Mouse (Mus musculus): Measurements from ENCODE around the gene Clmn. TPM values are rescaled to one million over a fixed set of nuclear protein-coding genes. Genes with fewer than 3 reads are reported as not detected.

Clmn gene
- polyA plus RNA-seq, 1 experiment, result 0.01 TPM

DNA sequence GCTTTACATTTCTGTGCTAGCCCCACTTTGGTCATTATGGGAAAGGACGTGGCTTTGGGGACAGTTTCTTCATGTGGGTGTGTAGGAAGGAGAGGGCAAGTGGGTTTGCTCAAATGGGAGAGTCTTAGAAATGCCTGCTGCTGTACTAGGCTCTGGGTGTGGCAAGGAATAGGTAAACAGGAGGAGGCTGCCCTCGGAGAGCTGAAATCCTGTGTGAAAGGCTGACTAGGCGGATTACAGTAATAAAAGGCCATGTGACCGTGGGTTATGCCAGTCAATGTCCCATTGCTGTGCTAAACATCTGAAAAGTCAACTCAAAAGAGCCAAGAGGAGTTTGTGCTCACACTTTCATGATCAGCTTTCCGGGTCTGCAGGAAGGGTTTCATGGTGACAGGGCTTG is 17.7 kb upstream of the Clmn start:
- no peaks in the 10 kb centered on the region for H3K27me3 ChIP-seq (ENCODE audit: control insufficient read depth)
- peaks cover 4% of the 10 kb centered on the region for H3K9me3 ChIP-seq (ENCODE audit: control insufficient read depth, low read length)

DNA sequence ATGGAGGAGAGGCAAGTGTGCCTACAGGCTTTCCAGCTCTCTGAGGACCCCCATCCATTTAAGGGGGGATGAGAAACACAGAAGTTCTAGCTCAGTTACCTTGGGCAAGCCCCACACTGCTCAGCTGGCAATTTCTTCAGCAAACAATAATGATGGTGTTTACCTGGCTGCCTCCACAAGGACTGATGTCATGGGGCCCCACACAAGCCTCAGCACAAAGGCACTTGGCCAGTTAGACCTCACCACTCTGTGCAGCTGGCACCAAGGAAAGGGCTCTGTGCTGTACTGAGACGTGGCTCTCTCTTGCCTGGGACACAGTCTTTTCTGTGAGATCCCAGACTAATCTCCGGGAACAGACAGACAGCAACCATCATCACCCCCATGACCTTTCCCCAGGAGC is 17.2 kb upstream of the Clmn start:
- no peak for TF ChIP-seq TAL1 (IDR thresholded peaks at IDR 0.05; ENCODE audit: low read length)
- no peak for TF ChIP-seq GATA1 (IDR thresholded peaks at IDR 0.05; ENCODE audit: low read length)
- Histone ChIP-seq H3K4me3 (replicated peaks) (no peak overlapping the region), H3K9me3 (ENCODE audit: control insufficient read depth, low read length) (peaks cover 4% of the 10 kb centered on the region), H3K27me3 (ENCODE audit: control insufficient read depth) (no peaks in the 10 kb centered on the region), H3K4me1 (ENCODE audit: control insufficient read depth) (no peaks in the 10 kb centered on the region), H3K36me3 (ENCODE audit: control insufficient read depth) (no peaks in the 10 kb centered on the region)

More for the DNA sequence above, 17.7 kb upstream of the Clmn start:
- Histone ChIP-seq H3K4me1 (ENCODE audit: control insufficient read depth) (no peaks in the 10 kb centered on the region), H3K36me3 (ENCODE audit: control insufficient read depth) (no peaks in the 10 kb centered on the region), H3K4me3 (replicated peaks) (no peak overlapping the region)
- TF ChIP-seq GATA1 (IDR thresholded peaks at IDR 0.05; ENCODE audit: low read length), result no peak
- TF ChIP-seq TAL1 (IDR thresholded peaks at IDR 0.05; ENCODE audit: low read length), result no peak

DNA sequence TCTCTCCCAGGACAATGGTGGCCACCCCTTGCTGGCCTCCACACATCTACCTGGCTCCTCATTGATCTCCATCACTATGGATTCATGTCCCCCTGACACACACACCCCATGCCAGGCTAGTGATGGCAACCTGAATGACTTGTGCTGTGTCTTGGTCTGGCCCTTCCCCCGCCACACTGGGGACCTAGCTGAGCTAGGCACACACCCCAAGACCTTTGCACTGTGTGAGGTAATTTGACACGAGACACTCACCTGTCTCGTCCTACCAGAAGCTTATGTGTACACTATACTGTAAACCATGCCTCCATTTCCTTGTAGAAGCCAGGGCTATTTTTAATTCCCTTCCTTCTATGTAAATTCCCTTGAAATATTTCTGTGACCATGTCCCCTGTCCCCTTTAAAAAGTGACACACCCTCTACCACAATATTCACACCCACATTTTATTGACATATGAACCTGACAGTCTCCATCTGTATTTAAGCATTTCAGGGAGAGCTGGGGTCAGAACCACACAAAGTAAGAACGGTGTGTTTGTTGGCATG is 16.7 kb upstream of the Clmn start:
- no peak overlapping the region for H3K4me3 ChIP-seq (replicated peaks)
- no peaks in the 10 kb centered on the region for H3K27me3 ChIP-seq (ENCODE audit: control insufficient read depth)
- peaks cover 4% of the 10 kb centered on the region for H3K9me3 ChIP-seq (ENCODE audit: control insufficient read depth, low read length)
- no peaks in the 10 kb centered on the region for H3K4me1 ChIP-seq (ENCODE audit: control insufficient read depth)
- no peaks in the 10 kb centered on the region for H3K36me3 ChIP-seq (ENCODE audit: control insufficient read depth)
- TF ChIP-seq TAL1 (IDR thresholded peaks at IDR 0.05; ENCODE audit: low read length) (no peak), GATA1 (IDR thresholded peaks at IDR 0.05; ENCODE audit: low read length) (no peak)

DNA sequence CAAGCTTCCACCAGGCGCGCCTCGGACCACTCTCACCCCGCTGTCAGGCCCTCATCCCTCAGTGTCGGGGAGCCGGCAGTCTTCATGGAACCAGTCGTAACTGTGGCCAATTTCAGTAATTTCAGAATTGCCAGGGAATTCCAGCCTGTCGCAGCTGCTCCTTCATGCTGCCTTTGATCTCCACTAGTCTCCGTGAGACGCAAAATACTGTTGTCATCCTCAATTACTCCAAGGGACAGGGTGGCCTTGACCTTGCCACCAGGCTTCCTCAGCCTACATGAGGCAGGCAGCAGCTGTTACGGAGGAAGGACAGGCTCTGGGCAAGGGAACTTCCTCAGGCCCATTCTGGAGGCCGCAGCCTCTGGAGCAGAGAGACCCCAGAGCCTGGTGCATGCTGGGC is 15.5 kb upstream of the Clmn start:
- TF ChIP-seq TAL1 (IDR thresholded peaks at IDR 0.05; ENCODE audit: low read length), result no peak
- TF ChIP-seq GATA1 (IDR thresholded peaks at IDR 0.05; ENCODE audit: low read length), result no peak
- Histone ChIP-seq H3K36me3 (ENCODE audit: control insufficient read depth) (no peaks in the 10 kb centered on the region), H3K4me3 (replicated peaks) (no peak overlapping the region), H3K27me3 (ENCODE audit: control insufficient read depth) (no peaks in the 10 kb centered on the region), H3K4me1 (ENCODE audit: control insufficient read depth) (no peaks in the 10 kb centered on the region), H3K9me3 (ENCODE audit: control insufficient read depth, low read length) (peaks cover 4% of the 10 kb centered on the region)

DNA sequence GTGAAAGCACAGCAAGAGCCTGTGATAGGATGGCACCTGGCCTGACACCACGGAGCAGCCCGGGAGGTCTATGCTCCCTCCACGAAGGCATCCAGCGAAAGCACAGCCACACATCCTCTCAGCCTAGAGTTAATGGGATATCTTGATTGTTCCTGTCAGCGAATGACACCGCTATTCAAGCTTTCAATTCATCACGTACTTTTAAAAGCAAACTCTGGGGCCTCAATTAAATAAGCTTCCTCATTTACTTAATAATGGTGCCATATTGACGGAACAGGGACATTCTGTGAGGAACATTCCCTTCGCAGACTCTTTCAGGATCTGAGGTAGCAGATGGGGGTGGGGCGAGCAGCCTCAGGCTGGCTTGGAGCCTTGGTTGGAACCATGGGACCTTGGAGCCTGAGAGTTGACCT is 14.7 kb upstream of the Clmn start:
- no peaks in the 10 kb centered on the region for H3K36me3 ChIP-seq (ENCODE audit: control insufficient read depth)
- no peak for TF ChIP-seq TAL1 (IDR thresholded peaks at IDR 0.05; ENCODE audit: low read length)
- TF ChIP-seq GATA1 (IDR thresholded peaks at IDR 0.05; ENCODE audit: low read length), result no peak
- no peaks in the 10 kb centered on the region for H3K4me1 ChIP-seq (ENCODE audit: control insufficient read depth)
- H3K27me3 ChIP-seq (ENCODE audit: control insufficient read depth), result no peaks in the 10 kb centered on the region
- no peak overlapping the region for H3K4me3 ChIP-seq (replicated peaks)
- peaks cover 4% of the 10 kb centered on the region for H3K9me3 ChIP-seq (ENCODE audit: control insufficient read depth, low read length)

DNA sequence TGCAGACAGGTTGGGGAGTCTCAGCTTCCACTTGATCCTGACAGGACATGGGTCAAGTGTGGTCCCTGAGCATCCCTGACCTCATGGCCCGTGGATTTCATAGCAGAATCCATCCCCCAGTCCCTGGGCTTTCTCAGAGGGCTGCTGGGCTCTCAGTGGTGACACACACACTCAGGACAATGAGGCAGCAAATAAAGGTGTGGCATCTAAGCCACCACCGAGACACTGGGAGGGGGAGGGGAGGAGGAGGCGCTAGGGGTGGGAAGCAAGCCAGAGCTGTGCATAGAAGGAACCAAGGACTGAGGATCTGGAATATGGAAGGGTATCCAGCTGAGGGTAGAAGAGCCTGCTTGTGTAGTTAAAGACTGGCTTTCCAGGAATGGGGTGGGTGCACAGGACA is 11.2 kb upstream of the Clmn start:
- H3K4me3 ChIP-seq (replicated peaks), result no peak overlapping the region
- H3K27me3 ChIP-seq (ENCODE audit: control insufficient read depth), result no peaks in the 10 kb centered on the region
- H3K4me1 ChIP-seq (ENCODE audit: control insufficient read depth), result no peaks in the 10 kb centered on the region
- no peaks in the 10 kb centered on the region for H3K36me3 ChIP-seq (ENCODE audit: control insufficient read depth)
- no peak for TF ChIP-seq GATA1 (IDR thresholded peaks at IDR 0.05; ENCODE audit: low read length)
- no peak for TF ChIP-seq TAL1 (IDR thresholded peaks at IDR 0.05; ENCODE audit: low read length)
- H3K9me3 ChIP-seq (ENCODE audit: control insufficient read depth, low read length), result peaks cover 4% of the 10 kb centered on the region

DNA sequence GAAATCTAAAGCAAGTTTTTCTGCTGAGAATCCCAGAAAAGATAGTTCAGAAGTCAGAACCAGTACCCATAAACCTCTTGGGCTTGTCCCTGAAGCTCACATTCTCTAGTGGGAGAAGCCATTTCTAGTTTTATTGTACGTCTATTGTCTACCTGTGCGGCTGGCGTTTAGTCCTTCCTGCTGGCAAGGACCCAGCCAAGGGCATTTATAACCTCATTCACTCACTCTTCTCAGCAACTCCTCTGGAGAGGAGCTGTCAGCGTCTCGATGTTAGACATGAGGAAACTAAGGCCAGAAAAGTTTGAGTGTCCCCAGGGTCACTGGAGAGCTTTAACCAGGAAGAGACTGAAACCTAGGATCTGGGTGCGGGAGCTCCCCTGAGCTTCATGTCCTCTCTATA is 7.1 kb upstream of the Clmn start:
- peaks cover 2% of the 10 kb centered on the region; the same call in 1 of the 2 replicates for H3K27me3 ChIP-seq (ENCODE audit: control insufficient read depth)
- TF ChIP-seq TAL1 (IDR thresholded peaks at IDR 0.05; ENCODE audit: low read length), result no peak
- no peak for TF ChIP-seq GATA1 (IDR thresholded peaks at IDR 0.05; ENCODE audit: low read length)
- no peaks in the 10 kb centered on the region for H3K4me1 ChIP-seq (ENCODE audit: control insufficient read depth)
- no peaks in the 10 kb centered on the region for H3K9me3 ChIP-seq (ENCODE audit: control insufficient read depth, low read length)
- no peaks in the 10 kb centered on the region for H3K36me3 ChIP-seq (ENCODE audit: control insufficient read depth)
- H3K4me3 ChIP-seq (replicated peaks), result no peak overlapping the region

DNA sequence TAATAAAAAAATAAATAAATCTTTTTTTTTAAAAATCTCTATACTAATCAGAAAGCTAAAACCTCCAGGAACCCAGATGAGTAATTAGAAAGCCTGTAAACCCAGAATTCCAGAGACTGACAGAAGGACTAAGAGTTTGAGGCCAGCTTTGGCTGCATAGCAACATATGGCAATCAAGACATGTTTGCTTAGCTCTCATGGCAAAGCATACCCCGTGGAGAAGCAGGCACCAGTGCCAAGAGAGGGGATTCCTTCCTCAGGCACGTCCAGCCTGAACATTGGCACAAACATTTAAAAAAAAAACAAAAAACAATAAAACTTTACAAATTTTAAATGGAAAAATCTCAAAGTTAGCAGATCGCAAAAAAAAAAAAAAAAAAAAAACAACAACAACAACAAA is 4.9 kb upstream of the Clmn start:
- TF ChIP-seq GATA1 (IDR thresholded peaks at IDR 0.05; ENCODE audit: low read length) (no peak), TAL1 (IDR thresholded peaks at IDR 0.05; ENCODE audit: low read length) (no peak)
- Histone ChIP-seq H3K27me3 (ENCODE audit: control insufficient read depth) (peaks cover 18% of the 10 kb centered on the region), H3K9me3 (ENCODE audit: control insufficient read depth, low read length) (no peaks in the 10 kb centered on the region), H3K4me1 (ENCODE audit: control insufficient read depth) (no peaks in the 10 kb centered on the region), H3K4me3 (replicated peaks) (no peak overlapping the region), H3K36me3 (ENCODE audit: control insufficient read depth) (no peaks in the 10 kb centered on the region)

DNA sequence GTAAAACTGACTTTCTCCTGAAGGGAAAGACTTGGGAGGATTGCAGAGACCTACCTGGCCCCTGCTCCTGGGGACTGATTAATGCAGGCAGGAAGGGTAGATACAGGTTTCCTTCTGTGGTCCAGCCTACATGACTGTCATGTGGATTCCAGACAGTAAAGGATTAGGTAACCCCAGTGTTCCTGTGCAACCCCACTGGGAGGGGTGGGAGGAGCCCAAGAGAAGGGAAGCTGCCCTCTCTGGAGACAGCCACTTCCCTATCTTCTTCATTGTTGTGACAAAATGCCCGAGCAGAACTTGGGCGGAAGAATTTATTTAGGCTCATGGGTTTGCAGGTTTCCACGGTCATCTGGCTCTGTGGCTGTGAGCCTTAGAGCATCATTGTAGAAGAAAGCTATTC is 3.6 kb upstream of the Clmn start:
- TF ChIP-seq GATA1 (IDR thresholded peaks at IDR 0.05; ENCODE audit: low read length) (no peak), TAL1 (IDR thresholded peaks at IDR 0.05; ENCODE audit: low read length) (no peak)
- peaks cover 31% of the 10 kb centered on the region for H3K27me3 ChIP-seq (ENCODE audit: control insufficient read depth)

DNA sequence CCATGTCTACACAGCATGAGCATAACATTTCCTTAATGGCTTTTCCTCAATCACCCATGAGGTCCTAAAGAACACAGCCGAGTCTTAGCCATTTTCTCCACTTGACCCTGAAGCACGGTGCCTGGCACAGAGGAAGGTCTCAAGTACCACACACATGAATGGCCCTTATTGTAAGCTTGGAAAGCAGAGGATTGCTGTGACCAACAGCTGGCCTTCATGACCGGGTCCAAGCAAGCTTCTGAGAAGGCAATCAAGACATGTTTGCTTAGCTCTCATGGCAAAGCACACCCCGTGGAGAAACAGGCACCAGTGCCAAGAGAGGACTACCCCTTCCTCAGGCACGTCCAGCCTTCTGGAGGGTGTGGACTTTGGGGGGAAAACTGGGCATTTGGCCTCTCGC is 3.0 kb upstream of the Clmn start:
- no peak for TF ChIP-seq TAL1 (IDR thresholded peaks at IDR 0.05; ENCODE audit: low read length)
- TF ChIP-seq GATA1 (IDR thresholded peaks at IDR 0.05; ENCODE audit: low read length), result no peak
- Histone ChIP-seq H3K4me1 (ENCODE audit: control insufficient read depth) (no peaks in the 10 kb centered on the region), H3K4me3 (replicated peaks) (no peak overlapping the region), H3K36me3 (ENCODE audit: control insufficient read depth) (no peaks in the 10 kb centered on the region), H3K9me3 (ENCODE audit: control insufficient read depth, low read length) (no peaks in the 10 kb centered on the region), H3K27me3 (ENCODE audit: control insufficient read depth) (peaks cover 34% of the 10 kb centered on the region)

More for the DNA sequence above, 3.6 kb upstream of the Clmn start:
- H3K4me1 ChIP-seq (ENCODE audit: control insufficient read depth), result no peaks in the 10 kb centered on the region
- H3K4me3 ChIP-seq (replicated peaks), result no peak overlapping the region
- no peaks in the 10 kb centered on the region for H3K36me3 ChIP-seq (ENCODE audit: control insufficient read depth)
- H3K9me3 ChIP-seq (ENCODE audit: control insufficient read depth, low read length), result no peaks in the 10 kb centered on the region
